Mouse (Mus musculus): Measurements from ENCODE around the gene Efna3. TPM values are rescaled to one million over a fixed set of nuclear protein-coding genes. Genes with fewer than 3 reads are reported as not detected.

Gene Efna3
- total and polyA plus RNA-seq, 2 experiments from 2014 or later = 52.3 to 115 TPM

GRCm38 (mm10) chr3:89349869-89350501 lies 27.2 kb upstream of the Efna3 start, which contains the start of gene Adam15:
TSS of gene Adam15 (minus strand) at chr3:89349996.
- Histone ChIP-seq H3K27me3 (ENCODE audit: insufficient read depth, low read length) (no peaks in the 10 kb centered on the region), H3K4me2 (ENCODE audit: low read depth, low read length, poor library complexity, severe bottlenecking) (peak within 1 kb of the TSS; percentile 96), H3K9me3 (ENCODE audit: low read length) (no peaks in the 10 kb centered on the region), H3K4me3 (ENCODE audit: low read depth, low read length) (peak within 1 kb of the TSS; percentile 76), H3K9ac (replicated peaks; ENCODE audit: low read length, poor library complexity, severe bottlenecking) (peak within 1 kb of the TSS; percentile 71), H3K36me3 (ENCODE audit: insufficient read depth, low read length) (peaks cover 10% of the 10 kb centered on the region; the same call in 1 of the 2 replicates), H3K27ac (ENCODE audit: low read depth, low read length) (peak within 1 kb of the TSS; percentile 89), H3K4me1 (ENCODE audit: insufficient read depth, low read length) (0 out of 2 replicates have a peak, but pooled peaks cover 2% of the 10 kb centered on the region)
- ATAC-seq (ENCODE audit: low FRiP score) = peak; percentile 89
- peak; percentile 86 for DNase-seq (ENCODE audit: low spot score)
- peak; percentile 21; the same call in 1 of the 2 replicates for TF ChIP-seq CTCF (IDR thresholded peaks at IDR 0.05)
- WGBS = under 1% methylated on average over 57 of the region's 59 CpGs

- DNase-seq (ENCODE audit: low spot score) = peak; percentile 35
- Histone ChIP-seq H3K4me2 (ENCODE audit: low read depth, low read length, poor library complexity, severe bottlenecking) (peak overlapping the region; percentile 96), H3K27ac (ENCODE audit: low read depth, low read length) (peak overlapping the region; percentile 89), H3K9me3 (ENCODE audit: low read length) (no peaks in the 10 kb centered on the region), H3K27me3 (ENCODE audit: insufficient read depth, low read length) (no peaks in the 10 kb centered on the region), H3K4me1 (ENCODE audit: insufficient read depth, low read length) (0 out of 2 replicates have a peak, but pooled peaks cover 2% of the 10 kb centered on the region), H3K36me3 (ENCODE audit: insufficient read depth, low read length) (peaks cover 15% of the 10 kb centered on the region), H3K9ac (replicated peaks; ENCODE audit: low read length, poor library complexity, severe bottlenecking) (peak overlapping the region; percentile 71), H3K4me3 (ENCODE audit: low read depth, low read length) (peak overlapping the region; percentile 76)
- 1% methylated on average over 38 of the region's 38 CpGs for WGBS
- peak; percentile 47 for ATAC-seq (ENCODE audit: low FRiP score)
- TF ChIP-seq CTCF (IDR thresholded peaks at IDR 0.05) = no peak
These were observed 26.4 kb upstream of the Efna3 start for GRCm38 (mm10) chr3:89348911-89349868.

- H3K4me1 ChIP-seq (ENCODE audit: insufficient read depth, low read length) = 0 out of 2 replicates have a peak, but pooled peaks cover 2% of the 10 kb centered on the region
- WGBS = 58% methylated on average over 1 of the region's 1 CpGs
- no peak overlapping the region for H3K4me3 ChIP-seq (ENCODE audit: low read depth, low read length)
- TF ChIP-seq CTCF (IDR thresholded peaks at IDR 0.05) = no peak
- no peak overlapping the region for H3K27ac ChIP-seq (ENCODE audit: low read depth, low read length)
- no peak for DNase-seq (ENCODE audit: low spot score)
- H3K9ac ChIP-seq (replicated peaks; ENCODE audit: low read length, poor library complexity, severe bottlenecking) = no peak overlapping the region
- H3K4me2 ChIP-seq (ENCODE audit: low read depth, low read length, poor library complexity, severe bottlenecking) = no peak overlapping the region
- no peaks in the 10 kb centered on the region for H3K27me3 ChIP-seq (ENCODE audit: insufficient read depth, low read length)
- H3K9me3 ChIP-seq (ENCODE audit: low read length) = no peaks in the 10 kb centered on the region
- ATAC-seq (ENCODE audit: low FRiP score) = no peak
- H3K36me3 ChIP-seq (ENCODE audit: insufficient read depth, low read length) = peaks cover 27% of the 10 kb centered on the region
These were observed 25.2 kb upstream of the Efna3 start for GRCm38 (mm10) chr3:89347916-89348315.

GRCm38 (mm10) chr3:89346815-89347540 lies 24.2 kb upstream of the Efna3 start:
- H3K27ac ChIP-seq (ENCODE audit: low read depth, low read length) = no peak overlapping the region
- no peak for TF ChIP-seq CTCF (IDR thresholded peaks at IDR 0.05)
- ATAC-seq (ENCODE audit: low FRiP score) (no peak), DNase-seq (ENCODE audit: low spot score) (no peak)
- H3K4me2 ChIP-seq (ENCODE audit: low read depth, low read length, poor library complexity, severe bottlenecking) = no peak overlapping the region
- H3K36me3 ChIP-seq (ENCODE audit: insufficient read depth, low read length) = peaks cover 31% of the 10 kb centered on the region
- WGBS = 80% methylated on average over 10 of the region's 10 CpGs
- H3K9ac ChIP-seq (replicated peaks; ENCODE audit: low read length, poor library complexity, severe bottlenecking) = no peak overlapping the region
- H3K4me1 ChIP-seq (ENCODE audit: insufficient read depth, low read length) = 0 out of 2 replicates have a peak, but pooled peaks cover 2% of the 10 kb centered on the region
- no peak overlapping the region for H3K4me3 ChIP-seq (ENCODE audit: low read depth, low read length)
- no peaks in the 10 kb centered on the region for H3K27me3 ChIP-seq (ENCODE audit: insufficient read depth, low read length)
- H3K9me3 ChIP-seq (ENCODE audit: low read length) = no peaks in the 10 kb centered on the region

- WGBS = 90% methylated on average over 7 of the region's 7 CpGs
- H3K27me3 ChIP-seq (ENCODE audit: insufficient read depth, low read length) = no peaks in the 10 kb centered on the region
- H3K9me3 ChIP-seq (ENCODE audit: low read length) = no peaks in the 10 kb centered on the region
- TF ChIP-seq CTCF (IDR thresholded peaks at IDR 0.05) = no peak
- peaks cover 34% of the 10 kb centered on the region for H3K36me3 ChIP-seq (ENCODE audit: insufficient read depth, low read length)
- H3K4me2 ChIP-seq (ENCODE audit: low read depth, low read length, poor library complexity, severe bottlenecking) = no peak overlapping the region
- DNase-seq (ENCODE audit: low spot score) = no peak
- no peaks in the 10 kb centered on the region for H3K4me1 ChIP-seq (ENCODE audit: insufficient read depth, low read length)
- H3K9ac ChIP-seq (replicated peaks; ENCODE audit: low read length, poor library complexity, severe bottlenecking) = no peak overlapping the region
- no peak overlapping the region for H3K27ac ChIP-seq (ENCODE audit: low read depth, low read length)
- no peak overlapping the region for H3K4me3 ChIP-seq (ENCODE audit: low read depth, low read length)
- no peak for ATAC-seq (ENCODE audit: low FRiP score)
These were observed 20.5 kb upstream of the Efna3 start for GRCm38 (mm10) chr3:89343279-89343678.

All from midbrain, postnatal 0 days (tissue).